In the genomic region with DNA sequence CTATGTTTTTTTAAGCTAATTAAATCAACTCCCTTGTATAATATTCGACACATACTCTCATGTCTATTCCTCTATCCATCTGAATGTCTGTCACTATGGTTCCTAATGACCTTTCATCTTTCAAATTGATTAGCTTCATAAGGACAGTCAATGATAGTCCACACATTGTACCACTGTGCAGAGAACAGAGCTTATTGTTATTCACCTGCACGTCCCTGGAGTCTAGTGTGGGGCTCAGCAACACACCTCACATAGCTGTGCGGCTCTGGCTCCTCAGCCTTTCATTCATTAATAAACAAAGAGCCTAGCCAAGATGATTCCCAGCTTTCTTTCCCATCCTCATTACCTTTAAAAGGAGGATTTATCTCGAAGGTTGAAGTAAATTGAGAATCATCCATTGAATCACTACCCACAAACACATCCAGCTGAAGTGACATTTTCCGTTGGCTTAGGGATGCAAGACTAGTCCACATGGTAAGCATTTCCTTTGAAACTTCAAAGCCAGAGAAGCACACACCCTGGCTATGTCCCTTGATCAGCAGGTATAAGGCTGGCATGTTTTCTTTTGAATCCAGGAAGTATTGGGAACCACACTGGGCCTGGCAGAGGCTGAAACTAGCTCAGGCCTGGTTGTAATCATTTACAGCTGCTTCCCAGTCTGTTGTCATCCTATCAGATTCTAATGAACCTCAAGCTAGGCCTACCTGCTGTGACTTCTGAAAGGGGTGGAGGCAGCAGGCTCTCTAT, we compare ENCODE assay signal across 15 mouse cellular contexts.
A peak's percentile ranks its signal among the peaks of the same experiment; 100 is the strongest.
DNase-seq lines count a peak whose midpoint lies in the region; ATAC-seq and TF ChIP-seq lines count a peak whose summit lies in the region.
"Had no signal": no experiment of that assay in that cellular context is flagged by ENCODE, and none has a peak within 500 bp of the region (broad histone marks: within the 10 kb centered on the region; RNA-seq: fewer than 3 reads in every experiment).

No protein-coding gene starts in this region.

- DNase-seq in hindbrain, embryonic 10.5 days (ENCODE audit: low spot score), result no peak
- DNase-seq in spleen, adult 2 months (ENCODE audit: low read depth in 1 of 2, low spot score in 2 of 2), result no peak
- DNase-seq in spleen, postnatal 10 days (ENCODE audit: low spot score in 2 of 2), result no peak
- DNase-seq in forelimb bud, embryonic 11.5 days (ENCODE audit: low read depth, low spot score), result peak; percentile 11
- peak; percentile 19 for DNase-seq in splenic B cell, adult 2 months (ENCODE audit: low read depth, low spot score)
- no peak for DNase-seq in right cerebral cortex, postnatal 10 days (ENCODE audit: low spot score in 2 of 2)
- DNase-seq: adrenal gland, adult 2 months; cerebellum, postnatal 10 days; lung, postnatal 10 days had no signal

- no peak overlapping the region for H3K27ac ChIP-seq in hindbrain, embryonic 15.5 days (replicated peaks)
- H3K27ac ChIP-seq in hindbrain, embryonic 10.5 days, result no peak overlapping the region
- H3K27ac ChIP-seq in spleen, adult 2 months (ENCODE audit: insufficient read depth, low read length), result peak overlapping the region; percentile 40; the same call in 1 of the 2 replicates
- H3K27ac ChIP-seq: limb, embryonic 15.5 days; neural tube, embryonic 15.5 days had no signal

- no peaks in the 10 kb centered on the region for H3K9me3 ChIP-seq in hindbrain, embryonic 15.5 days
- no peaks in the 10 kb centered on the region for H3K9me3 ChIP-seq in hindbrain, embryonic 10.5 days
- H3K9me3 ChIP-seq: limb, embryonic 15.5 days; neural tube, embryonic 15.5 days had no signal

- no peak for TF ChIP-seq POLR2A in spleen, adult 2 months (IDR thresholded peaks at IDR 0.05; ENCODE audit: low read depth, low read length)

- 58% methylated on average over 5 of the region's 5 CpGs for WGBS in hindbrain, embryonic 15.5 days
- WGBS in hindbrain, embryonic 10.5 days, result 68% methylated on average over 5 of the region's 5 CpGs
- 84% methylated on average over 5 of the region's 5 CpGs for WGBS in spleen, adult 2 months

- ATAC-seq in hindbrain, embryonic 15.5 days (ENCODE audit: low FRiP score, low read depth), result peak; percentile 63; the same call in 1 of the 2 replicates
- ATAC-seq: forebrain, embryonic 16.5 days; intestine, postnatal 0 days had no signal

- no peaks in the 10 kb centered on the region for H3K27me3 ChIP-seq in hindbrain, embryonic 15.5 days
- no peaks in the 10 kb centered on the region for H3K27me3 ChIP-seq in hindbrain, embryonic 10.5 days (ENCODE audit: insufficient read depth, poor library complexity, severe bottlenecking)
- H3K27me3 ChIP-seq in spleen, adult 2 months (ENCODE audit: control insufficient read depth, insufficient read depth, low read length), result no peaks in the 10 kb centered on the region
- no peaks in the 10 kb centered on the region for H3K27me3 ChIP-seq in splenic B cell, adult 2 months (ENCODE audit: control insufficient read depth, insufficient read depth, low read length, poor library complexity, severe bottlenecking)
- H3K27me3 ChIP-seq: limb, embryonic 15.5 days; neural tube, embryonic 15.5 days had no signal

- H3K4me2 ChIP-seq in hindbrain, embryonic 15.5 days, result no peak overlapping the region
- H3K4me2 ChIP-seq: limb, embryonic 15.5 days; neural tube, embryonic 15.5 days had no signal

- H3K4me1 ChIP-seq in hindbrain, embryonic 15.5 days (replicated peaks), result no peaks in the 10 kb centered on the region
- no peaks in the 10 kb centered on the region for H3K4me1 ChIP-seq in hindbrain, embryonic 10.5 days (replicated peaks)
- peaks cover 11% of the 10 kb centered on the region for H3K4me1 ChIP-seq in spleen, adult 2 months (ENCODE audit: control insufficient read depth, insufficient read depth, insufficient read length)
- H3K4me1 ChIP-seq: limb, embryonic 15.5 days; neural tube, embryonic 15.5 days had no signal

- no peaks in the 10 kb centered on the region for H3K36me3 ChIP-seq in hindbrain, embryonic 15.5 days
- H3K36me3 ChIP-seq in hindbrain, embryonic 10.5 days, result no peaks in the 10 kb centered on the region
- no peaks in the 10 kb centered on the region for H3K36me3 ChIP-seq in spleen, adult 2 months (ENCODE audit: control insufficient read depth, insufficient read depth, low read length)
- no peaks in the 10 kb centered on the region for H3K36me3 ChIP-seq in splenic B cell, adult 2 months (ENCODE audit: control insufficient read depth, insufficient read depth, low read length, poor library complexity, severe bottlenecking)
- H3K36me3 ChIP-seq: limb, embryonic 15.5 days; neural tube, embryonic 15.5 days had no signal

- TF ChIP-seq CTCF in spleen, adult 2 months (IDR thresholded peaks at IDR 0.05; ENCODE audit: extremely low read depth, insufficient read depth, insufficient read length, insufficient replicate concordance), result no peak

- H3K9ac ChIP-seq in hindbrain, embryonic 15.5 days, result no peak overlapping the region
- H3K9ac ChIP-seq: limb, embryonic 15.5 days; neural tube, embryonic 15.5 days had no signal

- H3K4me3 ChIP-seq in hindbrain, embryonic 15.5 days, result no peak overlapping the region
- no peak overlapping the region for H3K4me3 ChIP-seq in hindbrain, embryonic 10.5 days
- no peak overlapping the region for H3K4me3 ChIP-seq in spleen, adult 2 months (ENCODE audit: extremely low read depth, insufficient read depth, insufficient read length)
- H3K4me3 ChIP-seq: limb, embryonic 15.5 days; myocyte; neural tube, embryonic 15.5 days had no signal

Comparison
In these comparisons a context has a peak if more than half of its experiments do, and no peak if none do; other contexts are left out.
1. DNase-seq: peak in forelimb bud, embryonic 11.5 days (single experiment) and splenic B cell, adult 2 months (single experiment); none in hindbrain, embryonic 10.5 days (single experiment), spleen, adult 2 months (0 of 2), spleen, postnatal 10 days (0 of 2) and right cerebral cortex, postnatal 10 days (0 of 2).